Mouse (Mus musculus) kidney, adult 2 months (tissue): ENCODE data around the gene Zmym6. TPM values are rescaled to one million over a fixed set of nuclear protein-coding genes. Genes with fewer than 3 reads are reported as not detected.
A peak's percentile ranks its signal among the peaks of the same experiment; 100 is the strongest.

Source experiments
- DNase-seq: peaks from one replicate; pipeline ENCODE4 v3.0.0; 2021
- H3K27ac ChIP-seq: fragments of 200-500 bp; 2 replicates; pipeline ENCODE4 v1.5.1; 2012; ENCODE audit warnings: low read depth, low read length, control low read depth, inconsistent platforms; ENCODE audit not compliant: insufficient read depth
- H3K27me3 ChIP-seq: fragments of 200-500 bp; replicated peaks from 2 replicates; pipeline ENCODE4 v1.6.1; 2012; ENCODE audit warnings: mild to moderate bottlenecking, moderate library complexity, low read length, inconsistent platforms; ENCODE audit not compliant: control insufficient read depth, insufficient read depth
- H3K36me3 ChIP-seq: fragments of 200-500 bp; 2 replicates; pipeline ENCODE4 v1.6.1; 2012; ENCODE audit warnings: mild to moderate bottlenecking, moderate library complexity, low read length, inconsistent platforms; ENCODE audit not compliant: control insufficient read depth, insufficient read depth
- H3K4me1 ChIP-seq: fragments of 200-500 bp; 2 replicates; pipeline ENCODE4 v1.6.1; 2011; ENCODE audit warnings: low read length; ENCODE audit not compliant: control insufficient read depth, insufficient read depth
- H3K4me3 ChIP-seq: fragments of 200-500 bp; 2 replicates; pipeline ENCODE4 v1.5.1; 2011; ENCODE audit warnings: mild to moderate bottlenecking, low read depth, low read length, control low read depth; ENCODE audit not compliant: insufficient read depth
- CTCF ChIP-seq: fragments of 200-500 bp; conservative IDR thresholded peaks from 2 replicates; pipeline ENCODE4 v1.5.1; 2011; ENCODE audit warnings: low read depth, mild to moderate bottlenecking, control low read depth, low read length, moderate library complexity, mixed read lengths; ENCODE audit not compliant: insufficient read depth, insufficient read length
- POLR2A ChIP-seq: fragments of 200-500 bp; IDR thresholded peaks from one replicate; pipeline ENCODE4 v1.6.1; 2011; ENCODE audit warnings: low read depth, low read length, control low read depth
- WGBS: fragments of 180-500 bp; shearing (Covaris S2); methylation state at CpG from one replicate; pipeline ENCODE4 v1.1.7; 2018; 5-methylcytosine and 5-hydroxymethylcytosine counted together
- polyA plus RNA-seq: library from polyadenylated mRNA; depleted of rRNA; stranded (reverse); fragments of >200 nt; gene quantifications from 2 replicates; pipeline ENCODE4 v1.2.3, GENCODE M21; 2012; rRNA removed

Gene Zmym6
- polyA plus RNA-seq, result 5.2 and 5.3 TPM in 2 replicates

- WGBS, result under 1% methylated on average over 46 of the region's 46 CpGs
- H3K4me1 ChIP-seq, result peaks cover 6% of the 10 kb centered on the region
- peak within 1 kb of the TSS; percentile 63 for H3K4me3 ChIP-seq
- H3K36me3 ChIP-seq, result no peaks in the 10 kb centered on the region
- TF ChIP-seq POLR2A (peak; percentile 65), CTCF (no peak)
- H3K27me3 ChIP-seq, result no peaks in the 10 kb centered on the region
- H3K27ac ChIP-seq, result peak within 1 kb of the TSS; percentile 75
- DNase-seq, result peak; percentile 96
Measured at GRCm38 (mm10) chr4:127076875-127077548, at the start of gene Zmym6. TSS of gene Zmym6 (plus strand) at chr4:127077383.

- peaks cover 10% of the 10 kb centered on the region; the same call in 1 of the 2 replicates for H3K4me1 ChIP-seq
- no peaks in the 10 kb centered on the region for H3K27me3 ChIP-seq
- WGBS, result 53% methylated on average over 3 of the region's 3 CpGs
- TF ChIP-seq CTCF (no peak), POLR2A (no peak)
- H3K36me3 ChIP-seq, result peaks cover 35% of the 10 kb centered on the region
- H3K4me3 ChIP-seq, result no peak overlapping the region
- DNase-seq, result peak; percentile 65
- no peak overlapping the region for H3K27ac ChIP-seq
Measured at GRCm38 (mm10) chr4:127037158-127037557, 40.0 kb upstream of the Zmym6 start.

- Histone ChIP-seq H3K4me1 (peaks cover 7% of the 10 kb centered on the region; the same call in 1 of the 2 replicates), H3K4me3 (no peak overlapping the region), H3K27ac (no peak overlapping the region), H3K27me3 (no peaks in the 10 kb centered on the region), H3K36me3 (peaks cover 31% of the 10 kb centered on the region)
- no peak for DNase-seq
- WGBS, result 75% methylated on average over 8 of the region's 8 CpGs
- no peak for TF ChIP-seq CTCF
- no peak for TF ChIP-seq POLR2A
Measured at GRCm38 (mm10) chr4:127037908-127038827, 39.0 kb upstream of the Zmym6 start.

GRCm38 (mm10) chr4:127038828-127039349, 38.3 kb upstream of the Zmym6 start:
- H3K36me3 ChIP-seq, result peaks cover 31% of the 10 kb centered on the region
- peaks cover 7% of the 10 kb centered on the region; the same call in 1 of the 2 replicates for H3K4me1 ChIP-seq
- H3K27me3 ChIP-seq, result no peaks in the 10 kb centered on the region
- TF ChIP-seq POLR2A, result no peak
- no peak for TF ChIP-seq CTCF
- no peak for DNase-seq
- 93% methylated on average over 3 of the region's 3 CpGs for WGBS
- H3K27ac ChIP-seq, result no peak overlapping the region
- no peak overlapping the region for H3K4me3 ChIP-seq

GRCm38 (mm10) chr4:127039871-127040483, 37.2 kb upstream of the Zmym6 start:
- no peak for DNase-seq
- H3K4me3 ChIP-seq, result no peak overlapping the region
- H3K4me1 ChIP-seq, result peaks cover 4% of the 10 kb centered on the region; the same call in 1 of the 2 replicates
- no peak overlapping the region for H3K27ac ChIP-seq
- no peak for TF ChIP-seq POLR2A
- TF ChIP-seq CTCF, result no peak
- H3K36me3 ChIP-seq, result peaks cover 31% of the 10 kb centered on the region
- no peaks in the 10 kb centered on the region for H3K27me3 ChIP-seq
- WGBS, result 71% methylated on average over 3 of the region's 3 CpGs

GRCm38 (mm10) chr4:127043540-127043939, 33.6 kb upstream of the Zmym6 start:
- peaks cover 17% of the 10 kb centered on the region for H3K36me3 ChIP-seq
- H3K27ac ChIP-seq, result no peak overlapping the region
- H3K27me3 ChIP-seq, result no peaks in the 10 kb centered on the region
- H3K4me1 ChIP-seq, result no peaks in the 10 kb centered on the region
- no peak for DNase-seq
- TF ChIP-seq CTCF (no peak), POLR2A (no peak)
- no peak overlapping the region for H3K4me3 ChIP-seq
- 83% methylated on average over 4 of the region's 4 CpGs for WGBS
